Mouse (Mus musculus) limb, embryonic 10.5 days (tissue): ENCODE results near the gene Cdc25b. TPM values are rescaled to one million over a fixed set of nuclear protein-coding genes. Genes with fewer than 3 reads are reported as not detected.

Experiments
- DNase-seq: peaks from one replicate; pipeline ENCODE4 v3.0.0-alpha.2; 2017; ENCODE audit warnings: low spot score
- H3K27ac ChIP-seq: fragments of 300-500 bp; sonication (generic); 2 replicates; pipeline ENCODE4 v1.5.1; 2016; ENCODE audit warnings: mild to moderate bottlenecking
- H3K27me3 ChIP-seq: fragments of 300-500 bp; sonication (generic); 2 replicates; pipeline ENCODE4 v1.6.1; 2016; ENCODE audit warnings: low read depth, mild to moderate bottlenecking; ENCODE audit not compliant: poor library complexity, severe bottlenecking
- H3K36me3 ChIP-seq: fragments of 300-500 bp; sonication (generic); 2 replicates; pipeline ENCODE4 v1.6.1; 2016; ENCODE audit warnings: mild to moderate bottlenecking, moderate library complexity
- H3K4me1 ChIP-seq: fragments of 300-500 bp; sonication (generic); 2 replicates; pipeline ENCODE4 v1.6.1; 2016
- H3K4me3 ChIP-seq: fragments of 300-500 bp; sonication (generic); 2 replicates; pipeline ENCODE4 v1.5.1; 2016; ENCODE audit warnings: mild to moderate bottlenecking, moderate library complexity
- H3K9me3 ChIP-seq: fragments of 300-500 bp; sonication (generic); replicated peaks from 2 replicates; pipeline ENCODE4 v1.6.1; 2016; ENCODE audit warnings: mild to moderate bottlenecking
- WGBS: fragments of 180-500 bp; shearing (Covaris S2); methylation state at CpG from one replicate; pipeline ENCODE4 v1.1.7; 2016; 5-methylcytosine and 5-hydroxymethylcytosine counted together
- polyA plus RNA-seq: library from polyadenylated mRNA; unstranded; fragments of >200 nt; fragmentation: Nextera tagmentation; extraction: Ambion mirVana; gene quantifications from 2 replicates; pipeline ENCODE4 v1.2.1, GENCODE M21; 2016

Gene Cdc25b
- polyA plus RNA-seq, 1 experiment from 2014 or later: 47.4 TPM

DNA sequence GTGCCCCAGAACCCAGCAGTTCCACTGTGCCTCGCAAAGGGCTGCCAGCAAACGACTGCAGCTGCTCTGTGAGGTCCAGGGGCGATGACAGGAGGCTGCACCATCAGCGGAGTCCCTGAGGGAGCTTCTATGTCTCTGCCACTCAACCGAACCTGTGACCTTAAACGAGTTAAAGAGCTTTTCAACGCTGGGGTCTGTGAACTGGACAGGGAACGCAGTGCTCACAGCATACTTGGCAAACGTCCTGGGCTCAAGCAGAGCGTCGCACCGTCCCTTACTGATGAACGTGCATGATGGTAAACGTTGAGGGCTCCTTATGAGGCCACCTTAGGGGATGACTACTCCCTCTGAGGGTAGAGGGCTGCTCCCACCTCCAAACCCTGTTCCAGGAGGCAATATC lies 406 bp upstream of the Cdc25b start:
- peak overlapping the region; percentile 62 for H3K4me3 ChIP-seq
- no peak for DNase-seq
- H3K27me3 ChIP-seq: peaks cover 10% of the 10 kb centered on the region; the same call in 1 of the 2 replicates
- peaks cover 53% of the 10 kb centered on the region for H3K4me1 ChIP-seq
- no peaks in the 10 kb centered on the region for H3K9me3 ChIP-seq
- WGBS: 2% methylated on average over 14 of the region's 14 CpGs
- H3K27ac ChIP-seq: peak overlapping the region; percentile 87
- H3K36me3 ChIP-seq: peaks cover 17% of the 10 kb centered on the region

DNA sequence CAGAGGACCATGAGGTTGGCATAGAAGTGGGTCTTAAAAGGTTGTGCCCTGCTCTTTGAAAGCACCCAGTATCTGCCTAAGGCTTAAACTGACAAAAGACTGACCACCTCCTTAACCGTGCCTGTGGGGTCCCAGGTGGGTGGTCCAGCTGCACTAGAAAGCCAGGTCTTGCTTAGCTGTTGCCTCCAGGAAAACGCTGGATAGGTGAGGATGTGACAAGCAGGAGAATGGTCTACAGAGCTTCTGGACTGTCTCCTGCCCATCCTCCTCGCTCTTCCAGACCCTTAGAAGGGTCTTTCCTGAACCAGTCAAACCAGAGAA lies 813 bp downstream of the Cdc25b start:
- DNase-seq: peak; percentile 56
- peaks cover 10% of the 10 kb centered on the region; the same call in 1 of the 2 replicates for H3K27me3 ChIP-seq
- H3K4me1 ChIP-seq: peaks cover 55% of the 10 kb centered on the region
- peak overlapping the region; percentile 62 for H3K4me3 ChIP-seq
- H3K27ac ChIP-seq: peak overlapping the region; percentile 87
- peaks cover 26% of the 10 kb centered on the region for H3K36me3 ChIP-seq
- no peaks in the 10 kb centered on the region for H3K9me3 ChIP-seq
- WGBS: 21% methylated on average over 3 of the region's 3 CpGs

DNA sequence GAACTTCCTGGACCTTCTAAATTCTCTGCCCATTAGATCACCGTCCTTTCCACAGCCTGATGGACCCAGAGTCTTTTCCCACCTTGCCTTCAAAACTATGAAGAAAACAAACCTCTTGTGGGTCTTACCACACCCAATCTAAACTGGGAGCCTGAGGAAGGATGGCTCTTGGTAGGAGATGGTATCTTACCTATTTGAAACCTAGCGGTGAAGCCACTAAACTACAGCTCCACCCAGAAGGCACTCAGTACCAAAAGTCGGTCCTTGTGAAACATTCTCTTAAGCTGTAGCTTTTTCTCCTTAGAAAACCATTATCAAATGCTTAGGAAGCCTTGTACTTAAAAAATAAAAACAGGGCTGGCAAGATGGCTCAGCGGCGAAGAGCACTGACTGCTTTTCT lies 1.6 kb downstream of the Cdc25b start:
- WGBS: 89% methylated on average over 5 of the region's 5 CpGs
- Histone ChIP-seq H3K27me3 (peaks cover 10% of the 10 kb centered on the region; the same call in 1 of the 2 replicates), H3K36me3 (peaks cover 34% of the 10 kb centered on the region), H3K4me3 (peak overlapping the region; percentile 62; the same call in 1 of the 2 replicates), H3K9me3 (no peaks in the 10 kb centered on the region), H3K4me1 (peaks cover 55% of the 10 kb centered on the region), H3K27ac (0 out of 2 replicates have a peak overlapping the region, but pooled peaks have one; percentile 87)
- DNase-seq: no peak

DNA sequence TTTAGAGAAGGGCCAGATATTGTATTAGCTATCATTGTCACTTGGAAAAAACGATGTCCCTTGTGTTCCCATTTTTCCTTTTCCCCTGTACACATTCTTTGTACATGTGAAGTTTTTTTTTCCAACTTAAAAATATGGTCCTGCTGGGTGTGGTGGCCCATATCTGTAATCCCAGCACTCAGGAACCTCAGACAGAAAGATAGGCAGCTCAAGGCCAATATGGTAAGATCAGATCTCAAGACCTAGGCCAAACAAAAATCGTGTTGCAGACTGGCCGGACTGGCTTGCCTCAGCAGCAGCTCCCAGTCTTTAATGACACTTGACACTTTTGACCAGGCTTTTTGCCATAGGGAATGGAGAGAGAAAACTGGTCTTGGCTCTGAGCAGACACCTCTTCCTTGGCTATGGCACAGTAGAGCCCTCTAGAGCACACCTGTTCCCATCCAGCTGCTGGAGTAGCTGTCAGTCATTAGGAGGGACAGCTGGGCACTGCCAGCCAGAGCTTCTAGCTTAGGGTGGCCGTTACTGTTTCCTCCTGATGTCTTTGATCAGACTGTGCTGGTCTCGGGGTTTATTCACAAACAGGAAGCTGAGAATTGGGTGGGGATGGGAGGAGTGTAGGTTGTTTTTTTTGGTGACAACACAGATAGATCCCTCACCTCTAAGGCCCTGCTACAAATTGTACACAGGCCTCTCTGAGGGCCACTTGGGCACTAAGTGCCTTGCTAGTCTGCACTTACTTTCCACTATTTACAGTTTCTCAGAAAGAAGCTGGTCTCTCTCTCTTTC lies 3.0 kb downstream of the Cdc25b start:
- H3K27me3 ChIP-seq: peaks cover 10% of the 10 kb centered on the region; the same call in 1 of the 2 replicates
- H3K9me3 ChIP-seq: no peaks in the 10 kb centered on the region
- peaks cover 55% of the 10 kb centered on the region for H3K4me1 ChIP-seq
- H3K36me3 ChIP-seq: peaks cover 48% of the 10 kb centered on the region
- H3K27ac ChIP-seq: 0 out of 2 replicates have a peak overlapping the region, but pooled peaks have one; percentile 10
- DNase-seq: no peak
- no peak overlapping the region for H3K4me3 ChIP-seq
- WGBS: 49% methylated on average over 5 of the region's 5 CpGs

DNA sequence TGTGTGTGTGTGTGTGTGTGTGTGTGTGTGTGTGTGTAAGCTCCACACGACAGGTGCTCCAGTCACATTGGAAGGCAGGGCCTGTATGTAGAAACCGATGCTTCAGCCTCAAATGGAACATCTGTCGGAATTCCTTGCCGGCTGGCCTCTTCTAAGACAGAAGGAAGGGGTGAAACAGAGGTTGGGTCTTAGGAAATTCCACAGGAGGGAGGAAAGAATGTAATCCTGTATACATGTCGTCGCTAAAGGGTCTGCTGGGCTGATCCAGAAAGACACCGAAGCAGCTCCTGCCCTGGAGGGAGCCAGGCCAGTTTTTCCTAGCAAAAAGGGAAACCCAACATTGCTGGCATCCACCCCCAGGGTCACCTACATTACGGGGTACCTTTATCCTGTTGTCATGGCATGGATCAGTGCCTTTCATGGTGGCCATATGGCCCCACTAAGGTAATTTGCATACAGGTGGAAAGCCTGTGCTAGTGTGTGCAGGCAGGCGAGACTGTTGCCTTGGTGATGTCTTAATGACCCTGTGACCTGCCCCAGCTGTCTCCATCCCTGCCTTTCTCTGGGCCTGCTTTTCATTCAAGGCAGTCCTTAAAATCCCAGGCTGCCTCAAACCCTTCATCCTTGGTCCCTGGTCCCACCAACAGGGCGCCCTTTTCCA lies 3.7 kb downstream of the Cdc25b start:
- Histone ChIP-seq H3K9me3 (no peaks in the 10 kb centered on the region), H3K27ac (peak overlapping the region; percentile 10; the same call in 1 of the 2 replicates)
- WGBS: 46% methylated on average over 10 of the region's 10 CpGs

DNA sequence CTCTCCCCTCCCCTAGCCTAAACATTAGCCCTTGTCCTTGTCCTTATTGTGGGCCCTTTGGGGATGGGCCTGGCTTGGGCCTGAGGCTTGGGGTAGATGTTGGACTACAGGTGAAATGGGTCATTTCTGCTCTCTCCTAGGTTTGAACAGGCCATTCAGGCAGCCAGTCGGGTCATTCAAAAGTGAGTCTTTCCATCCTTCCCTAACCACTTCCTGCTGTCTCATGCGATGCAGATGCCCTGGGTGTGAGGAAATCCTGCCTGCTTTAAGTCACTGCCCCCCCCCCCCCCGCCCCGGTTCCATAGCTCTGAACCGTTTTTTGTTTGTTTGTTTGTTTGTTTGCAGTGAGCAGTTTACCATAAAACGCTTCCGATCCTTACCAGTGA lies 4.2 kb downstream of the Cdc25b start:
- Histone ChIP-seq H3K9me3 (no peaks in the 10 kb centered on the region), H3K27ac (peak overlapping the region; percentile 10; the same call in 1 of the 2 replicates)

More for the DNA sequence above, 3.7 kb downstream of the Cdc25b start:
- peaks cover 55% of the 10 kb centered on the region for H3K4me1 ChIP-seq
- H3K4me3 ChIP-seq: no peak overlapping the region
- peak; percentile 52 for DNase-seq
- peaks cover 4% of the 10 kb centered on the region; the same call in 1 of the 2 replicates for H3K27me3 ChIP-seq
- peaks cover 54% of the 10 kb centered on the region for H3K36me3 ChIP-seq

DNA sequence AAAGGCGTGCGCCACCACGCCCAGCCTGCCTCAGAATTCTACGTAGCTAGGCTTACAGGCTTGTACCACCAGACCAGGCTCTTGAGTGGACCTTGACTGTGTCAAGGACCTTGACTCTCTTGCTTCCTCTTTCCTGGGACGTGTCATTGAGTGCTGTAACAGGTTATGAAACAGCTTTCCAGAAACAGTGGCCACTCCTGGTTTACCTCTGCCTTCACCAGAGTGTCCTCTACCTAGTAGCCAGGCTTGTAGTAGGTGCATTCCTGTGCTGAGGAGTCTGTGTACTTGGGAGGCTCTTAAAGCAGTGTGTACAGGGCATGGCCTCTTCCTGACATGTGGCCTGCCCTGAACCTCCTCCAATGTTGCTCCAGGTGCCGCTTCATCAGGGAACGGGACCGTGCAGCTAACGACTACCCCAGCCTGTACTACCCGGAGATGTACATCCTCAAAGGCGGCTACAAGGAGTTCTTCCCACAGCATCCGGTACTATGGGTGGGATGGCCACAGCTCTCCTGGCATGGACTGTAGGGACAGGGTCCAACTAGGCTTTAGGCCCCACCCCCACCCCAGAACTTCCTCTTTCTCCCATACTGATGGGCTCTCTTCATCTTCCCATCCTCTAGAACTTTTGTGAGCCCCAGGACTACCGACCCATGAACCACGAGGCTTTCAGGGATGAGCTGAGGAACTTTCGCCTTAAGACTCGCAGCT lies 10.0 kb downstream of the Cdc25b start:
- Histone ChIP-seq H3K27me3 (no peaks in the 10 kb centered on the region), H3K36me3 (peaks cover 83% of the 10 kb centered on the region), H3K9me3 (no peaks in the 10 kb centered on the region), H3K4me3 (no peak overlapping the region), H3K27ac (no peak overlapping the region), H3K4me1 (no peaks in the 10 kb centered on the region)
- WGBS: 92% methylated on average over 16 of the region's 16 CpGs
- no peak for DNase-seq

More for the DNA sequence above, 4.2 kb downstream of the Cdc25b start:
- peaks cover 60% of the 10 kb centered on the region for H3K36me3 ChIP-seq
- no peaks in the 10 kb centered on the region for H3K27me3 ChIP-seq
- H3K4me1 ChIP-seq: peaks cover 51% of the 10 kb centered on the region
- H3K4me3 ChIP-seq: no peak overlapping the region
- 81% methylated on average over 7 of the region's 7 CpGs for WGBS
- no peak for DNase-seq

DNA sequence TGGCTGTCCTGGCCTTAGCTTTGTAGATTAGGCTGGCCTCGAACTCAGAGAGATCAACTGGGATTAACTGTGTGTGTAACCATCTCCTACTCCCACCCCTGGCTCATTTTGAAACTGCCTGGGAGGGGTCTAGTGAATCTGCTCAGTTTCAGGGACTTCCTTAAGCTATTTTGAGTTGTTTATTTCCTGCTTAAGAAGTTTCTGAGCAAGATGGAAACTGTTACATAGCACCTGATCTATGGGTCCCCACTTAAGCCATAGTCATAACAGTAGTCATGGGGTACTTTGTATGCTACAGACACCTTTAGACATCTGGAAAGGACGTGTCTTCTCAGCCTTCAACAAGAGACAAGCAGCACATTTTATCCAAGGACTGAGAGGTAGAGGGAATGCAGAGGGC lies 14.0 kb downstream of the Cdc25b start:
- H3K4me1 ChIP-seq: 0 out of 2 replicates have a peak, but pooled peaks cover 4% of the 10 kb centered on the region
- H3K4me3 ChIP-seq: no peak overlapping the region
- no peak for DNase-seq
- no peaks in the 10 kb centered on the region for H3K27me3 ChIP-seq
- H3K9me3 ChIP-seq: no peaks in the 10 kb centered on the region
- H3K36me3 ChIP-seq: peaks cover 48% of the 10 kb centered on the region
- no peak overlapping the region for H3K27ac ChIP-seq
- WGBS: 75% methylated on average over 2 of the region's 2 CpGs

DNA sequence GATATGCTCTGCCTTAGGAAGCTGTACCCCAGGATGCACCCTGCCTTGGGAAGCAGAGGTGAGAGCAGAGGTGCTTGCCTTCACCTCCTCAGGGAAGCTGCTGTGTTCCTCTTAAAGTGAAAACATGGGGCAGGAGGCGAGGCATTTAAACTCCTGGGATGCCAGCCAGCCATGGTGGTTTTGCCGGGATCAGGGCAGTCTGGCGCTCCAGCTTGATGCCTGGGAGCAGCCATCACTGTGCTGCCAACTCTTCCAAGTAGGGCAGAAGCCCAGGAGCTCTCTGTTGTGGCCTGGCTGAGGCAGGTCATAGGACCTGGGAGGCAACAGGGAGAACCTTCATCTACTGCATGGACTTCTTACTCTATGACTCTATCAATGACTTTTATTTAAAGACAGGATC lies 14.5 kb downstream of the Cdc25b start:
- WGBS: 90% methylated on average over 3 of the region's 3 CpGs
- 0 out of 2 replicates have a peak, but pooled peaks cover 4% of the 10 kb centered on the region for H3K4me1 ChIP-seq
- peaks cover 42% of the 10 kb centered on the region for H3K36me3 ChIP-seq
- H3K4me3 ChIP-seq: no peak overlapping the region
- no peak for DNase-seq
- H3K27ac ChIP-seq: no peak overlapping the region
- no peaks in the 10 kb centered on the region for H3K9me3 ChIP-seq
- H3K27me3 ChIP-seq: no peaks in the 10 kb centered on the region

DNA sequence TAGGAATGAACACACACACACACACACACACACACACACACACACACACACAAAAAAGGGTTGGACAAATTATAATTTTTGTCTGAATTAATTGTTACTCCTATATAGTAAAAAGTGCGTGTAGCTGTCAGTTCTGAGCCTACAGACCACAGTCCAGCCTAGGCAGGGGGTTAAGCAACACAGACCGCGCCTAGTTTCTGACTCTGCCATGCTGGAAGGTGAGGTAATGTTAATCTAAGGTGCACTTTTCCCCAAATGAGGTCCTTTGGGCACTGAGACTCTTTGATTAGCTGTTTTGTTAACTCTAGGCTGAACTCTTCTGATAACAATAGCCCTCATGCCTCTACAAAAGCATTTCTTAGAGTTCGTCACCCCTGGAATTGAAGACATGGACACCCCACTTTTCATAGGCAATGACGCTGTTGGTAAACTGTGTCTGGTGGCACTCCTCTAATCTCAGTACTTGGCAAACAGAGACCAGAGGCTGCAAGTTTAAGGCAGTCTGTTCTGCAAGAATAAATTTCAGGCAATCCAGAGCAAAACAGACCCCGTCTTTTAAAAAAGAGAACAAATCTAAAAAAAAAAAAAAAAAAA lies 17.2 kb downstream of the Cdc25b start:
- DNase-seq: no peak
- Histone ChIP-seq H3K4me1 (0 out of 2 replicates have a peak, but pooled peaks cover 4% of the 10 kb centered on the region), H3K27me3 (no peaks in the 10 kb centered on the region), H3K9me3 (no peaks in the 10 kb centered on the region), H3K27ac (no peak overlapping the region), H3K36me3 (peaks cover 18% of the 10 kb centered on the region; the same call in 1 of the 2 replicates), H3K4me3 (no peak overlapping the region)
- 92% methylated on average over 6 of the region's 6 CpGs for WGBS

DNA sequence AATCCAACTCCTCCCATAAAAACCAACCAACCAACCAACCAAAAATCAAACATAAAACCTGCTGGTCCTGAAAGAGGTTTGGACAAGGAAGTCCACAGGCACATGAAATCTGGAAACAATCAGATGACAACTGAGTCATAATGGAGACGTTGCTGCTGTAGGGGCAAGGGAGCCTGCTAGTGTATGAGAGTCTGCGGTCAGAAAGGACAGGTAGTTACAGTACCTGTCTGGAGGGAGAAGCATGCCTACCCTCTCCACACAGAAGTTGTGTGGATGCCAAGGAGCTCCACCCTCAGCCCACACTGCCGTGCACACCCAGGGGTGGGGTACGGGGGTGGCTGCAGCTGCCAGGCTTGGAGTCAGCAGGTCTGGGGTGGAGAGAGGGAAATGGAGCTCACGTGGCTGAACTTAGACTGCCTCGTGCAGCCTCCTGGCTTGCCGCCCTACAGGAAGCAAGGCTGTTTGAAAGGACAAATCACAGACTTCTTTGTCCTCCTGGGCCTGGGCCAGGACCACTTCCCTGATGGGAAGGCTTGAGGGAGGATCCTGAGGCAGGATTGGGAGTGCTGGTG lies 17.7 kb downstream of the Cdc25b start:
- Histone ChIP-seq H3K4me1 (peaks cover 9% of the 10 kb centered on the region), H3K27me3 (no peaks in the 10 kb centered on the region), H3K9me3 (no peaks in the 10 kb centered on the region), H3K36me3 (peaks cover 14% of the 10 kb centered on the region; the same call in 1 of the 2 replicates), H3K4me3 (no peak overlapping the region), H3K27ac (0 out of 2 replicates have a peak overlapping the region, but pooled peaks have one; percentile 37)
- WGBS: 68% methylated on average over 7 of the region's 7 CpGs
- no peak for DNase-seq
